Mouse (Mus musculus): ENCODE data around the gene Dhcr24.

The Dhcr24 gene

GRCm38 (mm10) chr4:106606639-106607554 is 46.1 kb downstream of the Dhcr24 start:
- DNase-seq (ENCODE audit: low spot score in 2 of 2): no peak

GRCm38 (mm10) chr4:106607905-106608304 is 47.1 kb downstream of the Dhcr24 start:
- no peak for DNase-seq (ENCODE audit: low spot score in 2 of 2)

- DNase-seq (ENCODE audit: low spot score in 2 of 2): no peak
These were observed 52.3 kb downstream of the Dhcr24 start for GRCm38 (mm10) chr4:106613105-106613504.

- DNase-seq (ENCODE audit: low spot score in 2 of 2): no peak
These were observed 52.7 kb downstream of the Dhcr24 start for GRCm38 (mm10) chr4:106613560-106613959.

- DNase-seq (ENCODE audit: low spot score in 2 of 2): peak; percentile 55 to 80
These were observed 53.5 kb downstream of the Dhcr24 start for GRCm38 (mm10) chr4:106614180-106614797.

- no peak for DNase-seq (ENCODE audit: low spot score in 2 of 2)
These were observed 54.0 kb downstream of the Dhcr24 start for GRCm38 (mm10) chr4:106614881-106615280.

GRCm38 (mm10) chr4:106615637-106616036 is 54.8 kb downstream of the Dhcr24 start:
- no peak for DNase-seq (ENCODE audit: low spot score in 2 of 2)

GRCm38 (mm10) chr4:106617056-106617455 is 56.2 kb downstream of the Dhcr24 start, which contains the start of gene Lexm:
TSS of gene Lexm (minus strand) at chr4:106617241.
- DNase-seq (ENCODE audit: low spot score in 2 of 2): no peak

GRCm38 (mm10) chr4:106618898-106619297 is 58.1 kb downstream of the Dhcr24 start:
- no peak for DNase-seq (ENCODE audit: low spot score in 2 of 2)

GRCm38 (mm10) chr4:106621428-106621827 is 60.6 kb downstream of the Dhcr24 start:
- no peak for DNase-seq (ENCODE audit: low spot score in 2 of 2)

GRCm38 (mm10) chr4:106622030-106622493 is 61.2 kb downstream of the Dhcr24 start, which contains the start of gene Ttc22:
TSS of gene Ttc22 (plus strand) at chr4:106622432.
- DNase-seq (ENCODE audit: low spot score in 2 of 2): no peak

GRCm38 (mm10) chr4:106622712-106623111 is 61.9 kb downstream of the Dhcr24 start:
- no peak for DNase-seq (ENCODE audit: low spot score in 2 of 2)

- no peak for DNase-seq (ENCODE audit: low spot score in 2 of 2)
These were observed 63.4 kb downstream of the Dhcr24 start for GRCm38 (mm10) chr4:106624271-106624670.

- no peak for DNase-seq (ENCODE audit: low spot score in 2 of 2)
These were observed 67.0 kb downstream of the Dhcr24 start for GRCm38 (mm10) chr4:106627809-106628208.

- DNase-seq (ENCODE audit: low spot score in 2 of 2): no peak
These were observed 68.0 kb downstream of the Dhcr24 start for GRCm38 (mm10) chr4:106628650-106629360.

- no peak for DNase-seq (ENCODE audit: low spot score in 2 of 2)
These were observed 68.5 kb downstream of the Dhcr24 start for GRCm38 (mm10) chr4:106629374-106629773.

- DNase-seq (ENCODE audit: low spot score in 2 of 2): peak; percentile 47 to 79
These were observed 69.7 kb downstream of the Dhcr24 start for GRCm38 (mm10) chr4:106630333-106631220.

GRCm38 (mm10) chr4:106632313-106632712 is 71.5 kb downstream of the Dhcr24 start:
- DNase-seq (ENCODE audit: low spot score in 2 of 2): no peak

GRCm38 (mm10) chr4:106633281-106634085 is 72.6 kb downstream of the Dhcr24 start:
- DNase-seq (ENCODE audit: low spot score in 2 of 2): no peak

- no peak for DNase-seq (ENCODE audit: low spot score in 2 of 2)
These were observed 73.2 kb downstream of the Dhcr24 start for GRCm38 (mm10) chr4:106634086-106634479.

Measured in spleen, postnatal 4 days (tissue).